Mouse (Mus musculus) kidney, embryonic 16.5 days (tissue): ENCODE results near the gene Adamts3. TPM values are rescaled to one million over a fixed set of nuclear protein-coding genes. Genes with fewer than 3 reads are reported as not detected.

Experiments
- ATAC-seq: fragments of 200-750 bp; cut with Nextera tagmentation; 2 replicates; pipeline ENCODE4 v1.8.0; 2017; ENCODE audit warnings: moderate TSS enrichment; ENCODE audit not compliant: low FRiP score, low TSS enrichment
- H3K27ac ChIP-seq: fragments of 300-500 bp; sonication (generic); 2 replicates; pipeline ENCODE4 v1.5.1; 2014; ENCODE audit warnings: low read length
- H3K27me3 ChIP-seq: fragments of 300-500 bp; sonication (generic); 2 replicates; pipeline ENCODE4 v1.6.1; 2014; ENCODE audit warnings: low read length, control low read depth, mixed read lengths; ENCODE audit not compliant: insufficient read depth
- H3K36me3 ChIP-seq: fragments of 300-500 bp; sonication (generic); 2 replicates; pipeline ENCODE4 v1.6.1; 2014; ENCODE audit warnings: low read length, control low read depth, mixed read lengths; ENCODE audit not compliant: insufficient read depth
- H3K4me1 ChIP-seq: fragments of 300-500 bp; sonication (generic); 2 replicates; pipeline ENCODE4 v1.6.1; 2014; ENCODE audit warnings: low read length, control low read depth, mixed read lengths; ENCODE audit not compliant: insufficient read depth
- H3K4me2 ChIP-seq: fragments of 300-500 bp; sonication (generic); replicated peaks from 2 replicates; pipeline ENCODE4 v1.6.1; 2014; ENCODE audit warnings: low read depth, low read length
- H3K4me3 ChIP-seq: fragments of 300-500 bp; sonication (generic); 2 replicates; pipeline ENCODE4 v1.5.1; 2014; ENCODE audit warnings: mild to moderate bottlenecking, low read length
- H3K9ac ChIP-seq: fragments of 300-500 bp; sonication (generic); replicated peaks from 2 replicates; pipeline ENCODE4 v1.6.1; 2014; ENCODE audit warnings: low read length
- H3K9me3 ChIP-seq: fragments of 300-500 bp; sonication (generic); 2 replicates; pipeline ENCODE4 v1.6.1; 2016; ENCODE audit warnings: low read length, control low read depth
- WGBS: fragments of 180-500 bp; shearing (Covaris S2); extraction: QIAGEN DNeasy Blood & Tissue Kit; methylation state at CpG from one replicate; pipeline ENCODE4 v1.1.7; 2014; 5-methylcytosine and 5-hydroxymethylcytosine counted together
- polyA plus RNA-seq: library from polyadenylated mRNA; unstranded; fragments of >200 nt; fragmentation: Nextera tagmentation; extraction: Ambion mirVana; gene quantifications from 2 replicates; pipeline ENCODE4 v1.2.1, GENCODE M21; 2015

Adamts3 gene
- polyA plus RNA-seq, 1 experiment from 2014 or later, result 1.7 TPM

DNA sequence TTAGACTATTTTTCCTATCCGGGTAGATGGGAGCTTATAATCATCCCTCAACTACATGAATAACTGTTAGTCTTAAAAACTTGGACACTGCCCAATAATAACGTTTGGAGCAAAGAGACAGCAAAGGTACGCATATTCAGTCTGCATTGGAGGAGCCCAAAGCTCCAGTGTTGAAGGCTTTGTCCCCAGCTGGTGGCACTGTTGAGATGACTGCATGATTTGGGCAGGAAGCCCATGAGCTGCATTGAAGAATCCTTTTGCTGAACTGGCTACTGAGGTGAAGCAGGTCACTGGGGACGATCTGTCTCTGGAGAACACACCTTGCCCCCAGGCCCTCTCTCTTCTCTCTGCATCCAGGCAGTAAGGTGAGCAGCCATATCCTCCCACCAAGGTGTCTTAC, 43.5 kb downstream of the Adamts3 start:
- H3K36me3 ChIP-seq, result no peaks in the 10 kb centered on the region
- H3K27me3 ChIP-seq, result no peaks in the 10 kb centered on the region
- 55% methylated on average over 4 of the region's 4 CpGs for WGBS
- H3K4me2 ChIP-seq, result no peak overlapping the region
- H3K4me1 ChIP-seq, result peaks cover 6% of the 10 kb centered on the region; the same call in 1 of the 2 replicates
- no peak overlapping the region for H3K27ac ChIP-seq
- no peak for ATAC-seq
- H3K9ac ChIP-seq, result no peak overlapping the region
- H3K9me3 ChIP-seq, result no peaks in the 10 kb centered on the region
- no peak overlapping the region for H3K4me3 ChIP-seq

DNA sequence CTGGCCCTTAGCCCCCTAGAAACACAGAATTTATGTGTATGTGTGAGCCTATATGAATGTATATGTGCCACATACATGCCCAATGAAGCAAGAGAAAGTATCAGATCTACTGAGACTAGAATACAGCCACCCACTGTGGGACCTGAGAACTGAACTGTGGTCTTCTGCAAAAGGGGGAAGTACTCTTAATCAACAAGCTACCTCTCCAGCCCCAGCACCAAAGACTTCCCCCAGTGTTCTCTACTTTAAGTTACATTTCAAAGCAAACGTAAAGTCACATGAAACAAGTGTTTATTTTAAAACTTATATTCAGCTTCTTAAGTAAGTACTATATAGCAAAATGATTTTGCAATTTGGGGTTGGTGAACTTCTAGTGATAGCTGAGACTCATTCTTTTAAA, 62.0 kb downstream of the Adamts3 start:
- no peak overlapping the region for H3K27ac ChIP-seq
- H3K9ac ChIP-seq, result no peak overlapping the region
- H3K4me1 ChIP-seq, result no peaks in the 10 kb centered on the region
- 81% methylated on average over 1 of the region's 1 CpGs for WGBS
- no peaks in the 10 kb centered on the region for H3K36me3 ChIP-seq
- no peak for ATAC-seq
- no peak overlapping the region for H3K4me3 ChIP-seq
- H3K27me3 ChIP-seq, result no peaks in the 10 kb centered on the region
- no peak overlapping the region for H3K4me2 ChIP-seq
- no peaks in the 10 kb centered on the region for H3K9me3 ChIP-seq

GRCm38 (mm10) chr5:89819531-89819930, 63.6 kb downstream of the Adamts3 start:
- no peak overlapping the region for H3K4me2 ChIP-seq
- no peaks in the 10 kb centered on the region for H3K9me3 ChIP-seq
- H3K4me1 ChIP-seq, result no peaks in the 10 kb centered on the region
- WGBS, result 32% methylated on average over 3 of the region's 3 CpGs
- no peak overlapping the region for H3K4me3 ChIP-seq
- H3K27me3 ChIP-seq, result no peaks in the 10 kb centered on the region
- no peak overlapping the region for H3K9ac ChIP-seq
- H3K27ac ChIP-seq, result no peak overlapping the region
- H3K36me3 ChIP-seq, result no peaks in the 10 kb centered on the region
- no peak for ATAC-seq

DNA sequence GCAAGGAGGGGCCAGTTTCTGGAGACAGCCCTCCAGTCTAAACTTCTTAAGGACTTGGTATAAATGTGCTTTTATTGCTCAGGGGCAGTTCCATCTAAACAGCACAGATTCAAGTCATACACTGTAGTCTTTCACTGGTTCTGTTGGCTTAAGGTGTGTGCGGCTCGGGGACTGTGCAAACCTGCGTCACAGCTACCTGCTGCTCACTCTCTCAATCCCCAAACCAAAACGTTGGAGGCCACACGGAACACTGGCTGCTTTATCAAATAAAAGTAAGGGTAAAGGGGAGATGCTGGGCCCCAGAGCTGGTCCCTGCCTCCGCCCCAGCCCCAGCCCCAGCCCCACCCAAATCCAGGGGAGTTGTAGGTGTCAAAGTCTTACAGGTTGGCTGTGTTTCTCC, 66.5 kb downstream of the Adamts3 start:
- Histone ChIP-seq H3K27me3 (no peaks in the 10 kb centered on the region), H3K9ac (no peak overlapping the region), H3K4me2 (no peak overlapping the region), H3K4me1 (no peaks in the 10 kb centered on the region), H3K4me3 (no peak overlapping the region), H3K36me3 (no peaks in the 10 kb centered on the region), H3K27ac (no peak overlapping the region), H3K9me3 (no peaks in the 10 kb centered on the region)
- 73% methylated on average over 6 of the region's 6 CpGs for WGBS
- ATAC-seq, result no peak

GRCm38 (mm10) chr5:89814552-89814951, 68.6 kb downstream of the Adamts3 start:
- H3K27me3 ChIP-seq, result no peaks in the 10 kb centered on the region
- no peak overlapping the region for H3K27ac ChIP-seq
- no peak overlapping the region for H3K9ac ChIP-seq
- H3K4me1 ChIP-seq, result no peaks in the 10 kb centered on the region
- H3K36me3 ChIP-seq, result no peaks in the 10 kb centered on the region
- no peak overlapping the region for H3K4me3 ChIP-seq
- H3K9me3 ChIP-seq, result no peaks in the 10 kb centered on the region
- ATAC-seq, result no peak
- 90% methylated on average over 3 of the region's 3 CpGs for WGBS
- H3K4me2 ChIP-seq, result no peak overlapping the region

GRCm38 (mm10) chr5:89800181-89800816, 82.8 kb downstream of the Adamts3 start:
- 87% methylated on average over 5 of the region's 5 CpGs for WGBS

GRCm38 (mm10) chr5:89793706-89794105, 89.4 kb downstream of the Adamts3 start:
- H3K4me2 ChIP-seq, result no peak overlapping the region
- no peak overlapping the region for H3K4me3 ChIP-seq
- H3K36me3 ChIP-seq, result no peaks in the 10 kb centered on the region
- WGBS, result 90% methylated on average over 3 of the region's 3 CpGs
- H3K4me1 ChIP-seq, result no peaks in the 10 kb centered on the region
- H3K9ac ChIP-seq, result no peak overlapping the region
- ATAC-seq, result no peak
- no peak overlapping the region for H3K27ac ChIP-seq
- H3K9me3 ChIP-seq, result no peaks in the 10 kb centered on the region
- H3K27me3 ChIP-seq, result no peaks in the 10 kb centered on the region

More at GRCm38 (mm10) chr5:89800181-89800816, 82.8 kb downstream of the Adamts3 start:
- Histone ChIP-seq H3K27ac (no peak overlapping the region), H3K9me3 (0 out of 2 replicates have a peak, but pooled peaks cover 4% of the 10 kb centered on the region), H3K36me3 (no peaks in the 10 kb centered on the region), H3K9ac (no peak overlapping the region), H3K27me3 (no peaks in the 10 kb centered on the region), H3K4me1 (no peaks in the 10 kb centered on the region), H3K4me3 (no peak overlapping the region), H3K4me2 (no peak overlapping the region)
- ATAC-seq, result no peak

DNA sequence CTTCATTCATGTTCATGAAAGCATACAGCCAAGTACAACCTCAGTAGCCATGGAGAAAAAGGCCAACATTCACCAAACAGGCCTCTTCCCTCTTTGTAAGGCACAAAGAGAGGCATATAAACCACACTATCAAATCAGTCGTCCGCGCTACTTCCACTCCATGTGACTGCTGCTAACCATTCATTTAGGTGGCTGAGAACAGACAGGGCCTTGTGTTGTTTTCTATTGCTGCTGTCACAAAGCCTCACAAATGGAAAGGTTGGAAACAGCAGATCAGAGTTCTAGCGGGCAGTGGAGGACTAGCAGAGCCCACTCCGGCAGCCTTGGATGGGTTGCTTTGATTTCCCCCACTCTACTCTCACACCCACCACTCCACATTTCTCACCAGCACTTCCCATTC, 98.5 kb downstream of the Adamts3 start:
- 84% methylated on average over 5 of the region's 5 CpGs for WGBS
- Histone ChIP-seq H3K4me1 (no peaks in the 10 kb centered on the region), H3K9me3 (no peaks in the 10 kb centered on the region), H3K27me3 (no peaks in the 10 kb centered on the region), H3K4me3 (no peak overlapping the region), H3K36me3 (no peaks in the 10 kb centered on the region), H3K27ac (no peak overlapping the region), H3K9ac (no peak overlapping the region), H3K4me2 (no peak overlapping the region)
- ATAC-seq, result no peak

GRCm38 (mm10) chr5:89779823-89780222, 103.3 kb downstream of the Adamts3 start:
- H3K4me1 ChIP-seq, result no peaks in the 10 kb centered on the region

GRCm38 (mm10) chr5:89778610-89779009, 104.5 kb downstream of the Adamts3 start:
- no peaks in the 10 kb centered on the region for H3K9me3 ChIP-seq
- H3K27me3 ChIP-seq, result no peaks in the 10 kb centered on the region
- H3K27ac ChIP-seq, result no peak overlapping the region
- H3K36me3 ChIP-seq, result no peaks in the 10 kb centered on the region
- 6% methylated on average over 2 of the region's 2 CpGs for WGBS
- H3K9ac ChIP-seq, result no peak overlapping the region
- H3K4me1 ChIP-seq, result no peaks in the 10 kb centered on the region
- ATAC-seq, result peak; percentile 51; the same call in 1 of the 2 replicates
- H3K4me3 ChIP-seq, result no peak overlapping the region
- H3K4me2 ChIP-seq, result no peak overlapping the region

More at GRCm38 (mm10) chr5:89779823-89780222, 103.3 kb downstream of the Adamts3 start:
- Histone ChIP-seq H3K36me3 (no peaks in the 10 kb centered on the region), H3K27me3 (no peaks in the 10 kb centered on the region), H3K9me3 (no peaks in the 10 kb centered on the region), H3K4me3 (no peak overlapping the region), H3K9ac (no peak overlapping the region), H3K27ac (no peak overlapping the region), H3K4me2 (no peak overlapping the region)
- ATAC-seq, result no peak
- 87% methylated on average over 2 of the region's 2 CpGs for WGBS
